Mouse (Mus musculus) bone marrow, adult 2 months (tissue): ENCODE results near the gene Cbl.

ENCODE experiments used
- CTCF ChIP-seq: fragments of 200-500 bp; IDR thresholded peaks from 2 replicates; pipeline ENCODE4 v1.5.1; 2011; ENCODE audit warnings: low read length, control low read depth; ENCODE audit not compliant: control insufficient read depth, insufficient read depth
- POLR2A ChIP-seq: fragments of 200-500 bp; IDR thresholded peaks from 2 replicates; pipeline ENCODE4 v1.6.1; 2011; ENCODE audit warnings: low read depth, mild to moderate bottlenecking, control low read depth, low read length, borderline replicate concordance; ENCODE audit not compliant: control insufficient read depth

DNA sequence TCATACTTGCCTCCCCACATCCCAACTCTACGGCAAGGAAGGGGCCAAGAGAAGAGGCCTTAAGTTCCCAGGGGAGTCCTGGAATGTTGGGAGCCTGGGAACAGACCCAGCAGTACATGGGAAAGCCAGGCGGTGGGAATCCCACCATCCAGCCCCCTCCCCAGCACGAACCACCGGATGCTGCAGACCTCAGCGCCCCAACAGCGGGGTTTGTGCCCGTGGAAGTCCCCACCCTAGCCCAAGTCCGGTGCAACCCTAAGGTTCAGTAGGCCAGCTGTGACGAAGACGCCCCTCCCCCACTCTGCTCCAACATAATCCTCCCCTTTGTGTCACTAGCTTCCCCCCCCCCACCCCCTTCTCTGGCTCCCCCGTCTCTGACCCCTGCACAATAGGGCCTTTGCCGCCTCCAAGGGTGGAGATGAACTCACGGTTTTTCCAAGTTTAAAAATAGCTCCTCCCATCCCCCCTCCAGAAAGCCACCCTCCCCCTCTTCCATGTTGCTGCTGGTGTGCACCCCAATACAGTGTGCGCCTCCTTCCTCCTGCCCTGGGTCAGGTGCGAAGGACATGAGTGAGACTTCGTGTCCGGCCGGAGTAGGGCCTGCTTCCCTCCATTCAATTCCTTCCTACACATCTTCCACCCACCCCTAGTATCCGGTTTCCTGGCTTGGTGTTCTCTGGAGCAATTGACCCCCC lies 103.1 kb downstream of the Cbl start:
- TF ChIP-seq POLR2A (no peak), CTCF (no peak)
